Mouse (Mus musculus): ENCODE measurements at regions not wholly inside any gene's neighbourhood (a gene's known extent, or its start where the extent isn't known, plus 50 kb on each side); places are given as distances from the start of the nearest gene placed in this dataset.
"Not testable (repeated sequence)": the region's sequence is repeated elsewhere in the genome, so short reads cannot be mapped to it uniquely, and the experiment has no call there.

DNA sequence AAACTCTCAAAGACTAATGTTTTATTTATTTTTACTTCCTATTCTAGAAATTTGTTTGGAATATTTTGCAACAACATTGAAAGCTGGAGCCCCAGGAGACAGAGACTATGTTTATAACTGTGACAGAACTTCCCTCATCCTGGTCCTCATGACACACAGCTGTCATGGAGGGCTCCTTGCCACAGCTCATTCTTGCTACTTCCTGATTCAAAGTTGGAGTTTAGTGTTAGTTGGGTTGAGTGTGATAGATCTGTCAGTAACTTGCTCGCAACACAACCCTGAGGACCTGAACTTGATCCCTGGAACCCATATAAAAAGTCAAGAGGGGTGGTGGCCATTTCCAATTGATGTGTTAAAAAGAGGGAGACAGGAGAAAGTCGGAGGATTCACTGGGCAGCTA, 328.3 kb upstream of the Nox3 start:
- ATAC-seq (replicated peaks; ENCODE audit: poor library complexity, severe bottlenecking), result no peak

DNA sequence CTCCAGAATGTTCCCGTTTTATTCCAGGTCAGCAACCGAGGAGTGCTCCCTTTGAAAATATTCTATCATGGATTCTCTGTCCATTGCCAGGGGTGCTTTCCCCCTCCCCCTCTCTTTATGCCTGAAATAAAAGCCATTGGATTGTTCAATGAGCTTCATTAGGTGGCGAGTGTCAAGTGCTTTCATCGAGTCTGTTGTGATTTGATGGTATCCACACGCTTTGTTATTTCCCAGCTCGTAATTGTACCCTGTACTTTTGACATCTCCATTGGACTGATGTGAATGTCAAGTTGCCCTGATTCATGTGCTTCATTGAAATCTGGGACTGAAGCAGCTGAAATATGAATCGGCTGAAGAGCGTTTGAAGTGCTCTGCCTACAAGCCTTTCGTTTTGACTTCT, 333.1 kb upstream of the Nox3 start:
- no peak for ATAC-seq (replicated peaks; ENCODE audit: poor library complexity, severe bottlenecking)

DNA sequence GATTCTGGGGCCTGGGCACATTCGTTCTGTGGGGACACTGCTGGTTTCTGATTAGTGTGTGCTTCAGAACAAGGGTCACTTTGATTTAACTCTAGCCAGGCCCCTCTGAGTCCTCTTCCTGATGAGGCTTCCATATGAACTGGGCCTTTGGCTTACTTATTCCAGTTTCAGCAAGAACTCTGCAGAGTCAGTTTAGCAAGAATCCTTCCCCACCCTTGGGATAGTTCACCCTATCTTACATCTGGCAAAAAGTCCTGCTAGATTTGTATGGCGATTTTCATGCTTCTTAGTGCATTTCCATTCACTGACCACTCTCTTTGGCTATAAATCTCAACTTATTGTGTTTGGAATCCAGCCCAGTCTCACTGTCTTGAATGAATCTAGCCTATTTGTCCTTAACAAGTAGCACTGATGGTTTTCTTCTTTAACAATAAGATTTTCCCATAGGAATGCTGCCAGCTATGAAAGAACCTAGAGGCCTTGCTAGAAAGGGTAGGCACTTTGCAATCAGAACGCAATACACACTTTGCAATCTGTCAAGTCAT, 338.8 kb upstream of the Nox3 start:
- ATAC-seq (replicated peaks; ENCODE audit: poor library complexity, severe bottlenecking), result no peak

DNA sequence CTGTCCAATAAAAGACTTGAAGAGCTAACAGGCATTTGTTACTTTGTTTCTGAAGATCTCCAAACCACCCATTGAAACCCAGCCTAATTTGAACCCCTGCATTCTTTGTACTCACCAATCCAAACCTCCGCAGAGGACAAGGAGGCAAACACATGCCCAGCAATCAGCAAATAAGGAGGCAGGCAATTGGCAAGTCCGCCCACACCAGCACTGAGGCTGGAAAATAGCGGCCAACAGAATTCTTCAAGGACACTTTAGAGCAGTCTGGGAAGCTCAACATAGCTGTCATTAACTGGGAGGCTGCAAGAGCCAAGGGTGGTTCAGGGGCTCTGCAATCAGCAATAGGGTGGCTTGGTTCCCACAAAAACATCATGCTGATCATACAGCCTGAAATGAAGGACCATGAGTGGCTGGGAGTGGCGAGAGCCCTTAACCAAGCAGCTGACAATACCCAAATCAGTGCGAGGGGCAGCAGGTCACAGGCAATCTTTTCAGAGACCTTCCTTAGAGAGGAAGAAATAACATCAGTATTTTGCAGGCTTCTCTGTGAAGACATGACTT, 344.1 kb upstream of the Nox3 start:
- ATAC-seq (replicated peaks; ENCODE audit: poor library complexity, severe bottlenecking), result no peak

DNA sequence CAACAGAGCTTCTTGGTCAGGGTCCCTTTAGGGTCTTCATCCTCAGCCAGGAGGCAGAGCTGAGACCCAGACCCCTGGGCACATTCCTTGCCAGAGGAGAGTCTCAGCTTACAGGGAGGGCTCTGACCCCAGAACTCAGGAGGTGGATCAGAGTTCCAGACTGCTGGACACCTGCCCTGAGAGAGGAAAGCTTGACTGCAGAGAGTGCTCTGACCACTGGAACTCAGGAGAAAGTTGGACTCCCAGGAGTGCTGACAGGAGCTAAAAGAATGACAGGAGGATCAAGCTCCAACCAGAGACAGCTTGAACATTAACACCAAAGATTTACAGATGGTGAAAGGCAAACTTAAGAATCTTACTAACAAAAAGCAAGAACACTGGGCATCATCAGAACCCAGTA, 364.1 kb upstream of the Nox3 start:
- ATAC-seq (replicated peaks; ENCODE audit: poor library complexity, severe bottlenecking), result not testable (repeated sequence)

DNA sequence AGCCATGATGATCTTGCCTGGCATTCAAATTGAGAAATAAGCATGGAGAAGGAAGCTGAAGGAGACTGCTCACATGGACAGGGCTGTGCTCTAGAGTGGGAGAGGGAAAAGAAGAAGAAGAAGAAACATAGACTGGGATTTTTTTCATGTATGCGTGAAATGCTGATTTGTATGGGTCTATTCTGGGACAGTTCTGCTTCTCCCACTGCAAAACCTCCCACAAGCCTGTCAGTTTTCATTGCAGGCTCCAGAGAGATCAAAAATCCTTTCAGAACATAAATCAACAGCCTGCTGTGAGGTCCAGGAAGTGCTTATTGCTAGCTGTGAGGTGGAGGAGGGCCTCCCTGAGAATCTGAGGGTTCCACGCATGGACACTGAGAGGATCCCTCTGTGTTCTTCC, 377.3 kb upstream of the Nox3 start:
- ATAC-seq (replicated peaks; ENCODE audit: poor library complexity, severe bottlenecking), result no peak

DNA sequence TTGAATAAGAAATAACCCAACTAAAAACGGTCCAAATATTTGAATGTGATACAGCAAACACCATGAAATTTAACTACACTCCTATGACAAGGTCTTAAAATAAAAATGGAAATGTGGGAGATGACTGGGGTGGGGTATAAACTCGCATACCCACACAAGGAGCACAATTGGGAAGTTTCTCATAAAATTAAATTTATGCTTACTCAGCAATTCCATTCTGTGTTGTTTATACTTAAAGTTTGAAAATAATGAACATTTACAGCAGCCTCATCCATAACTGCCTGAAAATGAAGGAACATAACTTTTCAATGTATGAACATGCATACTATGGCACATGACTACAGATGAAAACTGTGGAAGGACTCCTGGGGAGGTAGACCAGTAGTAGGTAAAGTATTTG, 384.5 kb upstream of the Nox3 start:
- ATAC-seq (replicated peaks; ENCODE audit: poor library complexity, severe bottlenecking), result no peak

DNA sequence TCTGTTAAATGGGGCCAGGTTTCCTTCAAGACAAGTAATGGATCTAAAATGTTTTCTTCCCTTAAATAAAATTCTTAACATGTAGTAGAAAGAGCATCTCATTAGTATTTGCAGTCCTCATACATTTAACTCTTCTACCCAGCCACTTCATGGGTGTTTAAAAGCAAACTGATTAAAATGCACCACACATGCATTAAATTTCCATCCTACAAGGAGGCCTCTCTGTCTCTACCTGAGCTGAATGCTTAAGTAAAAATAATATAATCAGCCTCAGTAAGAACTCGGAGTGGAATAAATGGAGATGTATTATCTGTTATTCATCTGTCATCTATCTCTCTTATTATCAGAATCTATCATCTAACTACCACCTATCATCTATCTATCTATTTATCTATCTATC, 398.6 kb upstream of the Nox3 start:
- ATAC-seq (replicated peaks; ENCODE audit: poor library complexity, severe bottlenecking), result no peak

DNA sequence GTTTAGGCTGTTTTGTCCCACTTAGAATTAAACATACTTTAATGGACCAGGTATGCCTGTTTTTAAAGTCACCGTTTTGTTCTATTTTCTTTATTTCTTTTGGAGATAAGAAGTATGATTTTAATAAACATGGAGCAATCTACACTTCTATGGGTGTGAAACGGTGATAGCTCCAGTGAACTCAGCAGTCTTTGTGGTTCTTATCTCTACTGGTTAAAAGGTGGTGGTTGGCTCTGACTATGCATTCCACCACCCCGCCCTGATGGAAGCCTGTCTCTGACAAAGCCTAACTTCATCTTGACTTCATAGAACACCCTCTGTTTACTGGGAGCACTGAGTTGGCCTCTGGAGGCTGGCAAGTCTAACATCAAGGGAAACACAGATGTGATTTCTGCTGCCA, 407.3 kb upstream of the Nox3 start:
- no peak for ATAC-seq (replicated peaks; ENCODE audit: poor library complexity, severe bottlenecking)

DNA sequence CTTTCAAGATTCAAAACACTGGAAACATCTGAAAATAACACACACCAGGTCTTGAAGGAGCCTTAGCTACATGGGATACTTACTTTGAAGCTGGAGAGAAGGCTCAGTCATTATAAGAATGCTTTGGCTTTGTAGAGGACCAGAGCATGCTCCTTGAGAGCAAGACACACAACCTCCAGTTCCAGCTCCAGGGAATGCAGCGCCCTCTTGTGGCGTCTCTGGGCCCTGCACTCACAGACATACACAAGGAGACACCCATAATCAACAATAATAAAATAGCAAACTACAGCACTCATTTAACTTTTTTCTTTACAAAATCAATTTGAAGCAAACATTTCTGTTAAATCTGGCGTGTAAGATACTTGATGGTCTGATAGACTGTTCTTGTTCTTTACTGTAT, 413.2 kb upstream of the Nox3 start:
- no peak for ATAC-seq (replicated peaks; ENCODE audit: poor library complexity, severe bottlenecking)

DNA sequence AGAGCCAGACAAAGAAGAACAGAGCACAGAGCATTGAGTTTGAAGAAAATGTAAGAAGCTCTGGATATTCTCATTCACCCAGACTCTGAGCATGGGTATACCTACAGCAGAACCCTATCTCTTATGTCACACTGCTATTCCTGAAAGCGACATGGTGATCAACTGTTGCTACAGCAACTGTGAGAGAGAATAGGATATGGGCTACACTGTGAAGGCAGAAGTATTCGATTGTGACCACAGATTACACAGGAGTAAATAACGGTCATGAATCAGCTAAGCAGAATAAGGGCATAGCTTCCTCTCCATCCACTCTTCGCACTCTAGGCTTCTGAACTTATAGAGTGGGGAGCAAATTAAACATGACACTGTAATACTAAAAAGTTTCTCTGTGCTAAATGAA, 417.0 kb upstream of the Nox3 start:
- no peak for ATAC-seq (replicated peaks; ENCODE audit: poor library complexity, severe bottlenecking)

DNA sequence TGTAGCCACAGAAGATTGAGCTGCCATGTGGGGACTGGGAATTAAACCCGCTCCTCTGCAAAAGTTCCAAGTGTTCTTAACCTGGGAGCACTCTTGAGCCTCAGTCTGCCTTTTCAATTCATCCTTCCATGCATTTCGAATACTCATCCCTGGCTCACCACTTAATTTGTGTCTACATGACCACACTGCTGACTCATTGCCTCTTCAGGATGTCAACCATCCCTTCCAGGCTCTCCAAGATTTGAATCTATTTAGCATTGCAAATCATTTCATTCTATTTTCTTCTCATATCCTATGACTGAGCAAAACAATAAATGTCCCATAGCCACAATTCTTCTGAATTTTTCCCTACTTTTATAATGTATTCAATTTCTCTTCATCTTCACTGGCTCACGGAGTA, 420.4 kb upstream of the Nox3 start:
- ATAC-seq (replicated peaks; ENCODE audit: poor library complexity, severe bottlenecking), result no peak

DNA sequence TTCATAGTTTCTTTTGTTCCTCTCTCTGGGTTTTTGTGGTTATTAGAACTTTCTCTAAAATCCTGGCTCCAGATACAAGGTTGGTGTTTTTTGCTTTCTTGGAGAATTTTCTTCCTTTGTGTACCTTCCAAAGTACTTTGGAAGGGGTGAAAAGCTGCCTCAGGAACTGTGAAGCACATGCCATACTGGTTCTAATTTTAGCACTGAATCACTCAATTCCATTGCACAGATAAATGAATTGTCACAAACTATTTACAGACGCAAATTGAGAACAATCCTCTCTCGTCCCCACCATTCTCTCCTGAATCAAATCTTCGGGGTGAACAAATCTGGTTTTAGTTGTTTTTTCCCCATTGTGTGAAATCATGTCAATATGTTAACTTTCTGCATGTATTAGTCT, 437.6 kb upstream of the Nox3 start:
- ATAC-seq (replicated peaks; ENCODE audit: poor library complexity, severe bottlenecking), result no peak

DNA sequence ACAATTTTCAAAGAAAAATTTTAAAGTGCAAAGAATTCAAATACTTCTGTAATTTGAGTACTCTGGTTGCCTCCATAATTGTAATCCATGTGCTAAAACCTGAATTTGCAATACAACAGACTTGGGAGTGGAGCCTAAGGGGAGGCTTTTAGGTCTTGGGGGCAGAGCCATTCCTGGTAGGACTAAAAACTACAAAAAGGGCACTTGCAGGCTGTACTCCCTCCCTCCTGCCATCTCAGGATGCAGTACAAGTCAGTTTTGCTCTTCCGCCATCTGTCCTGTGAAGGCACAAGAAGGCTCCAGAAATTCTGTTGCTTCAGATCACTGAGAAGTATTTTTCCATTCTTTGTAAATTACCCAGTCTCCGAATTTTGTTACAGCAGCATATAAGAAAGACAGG, 467.4 kb upstream of the Nox3 start:
- no peak for ATAC-seq (replicated peaks; ENCODE audit: poor library complexity, severe bottlenecking)

DNA sequence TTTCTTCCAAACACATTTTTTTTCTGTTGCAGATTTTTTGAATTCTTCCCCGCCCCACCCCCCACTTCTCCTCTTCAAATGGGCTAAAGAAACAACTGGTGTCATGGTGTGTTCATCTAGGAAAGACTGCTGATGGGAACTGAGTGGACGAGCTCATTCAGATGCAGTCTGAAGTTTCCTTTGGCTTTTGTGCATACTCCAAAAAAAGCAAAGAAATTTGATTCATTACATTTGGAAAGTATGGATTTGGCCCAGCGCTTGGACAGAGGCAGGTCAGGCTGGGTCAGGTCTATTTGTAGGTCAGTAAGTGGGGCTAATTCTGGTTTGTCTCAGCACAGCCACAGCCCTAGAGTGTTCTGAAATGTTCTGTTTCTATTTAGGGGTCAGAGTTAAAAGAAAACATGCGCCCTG, 477.9 kb upstream of the Nox3 start:
- no peak for ATAC-seq (replicated peaks; ENCODE audit: poor library complexity, severe bottlenecking)

DNA sequence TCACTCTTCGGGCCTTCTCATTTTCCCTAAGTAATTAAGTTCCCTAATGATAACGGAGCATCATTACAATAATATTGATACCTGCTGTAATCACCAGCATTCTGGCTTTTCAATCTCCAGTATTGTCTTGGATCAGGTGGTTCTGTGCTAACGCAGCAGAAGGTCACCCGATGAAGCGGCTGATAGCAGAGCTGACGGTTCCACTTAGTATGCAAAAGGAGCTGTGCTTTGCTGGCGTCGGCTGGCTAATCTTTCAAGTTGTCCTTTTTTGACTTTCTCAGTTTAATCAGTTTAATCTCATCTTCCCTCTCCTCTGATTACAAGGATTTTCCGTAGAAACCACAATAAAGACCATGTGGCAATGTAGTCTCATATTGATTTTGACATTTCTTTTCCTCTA, 478.9 kb upstream of the Nox3 start:
- peak; percentile 20; the same call in 1 of the 2 replicates for ATAC-seq (replicated peaks; ENCODE audit: poor library complexity, severe bottlenecking)

DNA sequence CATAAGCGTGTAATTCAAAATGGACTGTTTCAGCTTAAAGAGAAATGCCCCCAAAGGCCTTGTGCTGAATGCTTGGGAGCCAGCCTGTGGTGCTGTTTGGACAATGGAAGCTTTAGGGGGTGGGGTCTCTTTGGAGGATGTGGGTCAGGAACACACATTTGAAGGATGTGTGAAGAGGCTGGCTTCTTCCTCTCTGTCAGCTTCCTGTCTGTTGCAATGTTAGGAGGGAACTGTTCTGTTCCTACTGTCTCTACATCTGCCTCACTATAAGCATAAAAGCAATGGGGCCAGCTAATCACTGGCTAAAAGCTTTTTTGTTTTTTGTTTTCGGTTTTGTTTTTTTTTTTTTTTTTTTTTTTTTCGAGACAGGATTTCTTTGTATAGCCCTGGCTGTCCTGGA, 480.5 kb upstream of the Nox3 start:
- peak; percentile 85 for ATAC-seq (replicated peaks; ENCODE audit: poor library complexity, severe bottlenecking)

DNA sequence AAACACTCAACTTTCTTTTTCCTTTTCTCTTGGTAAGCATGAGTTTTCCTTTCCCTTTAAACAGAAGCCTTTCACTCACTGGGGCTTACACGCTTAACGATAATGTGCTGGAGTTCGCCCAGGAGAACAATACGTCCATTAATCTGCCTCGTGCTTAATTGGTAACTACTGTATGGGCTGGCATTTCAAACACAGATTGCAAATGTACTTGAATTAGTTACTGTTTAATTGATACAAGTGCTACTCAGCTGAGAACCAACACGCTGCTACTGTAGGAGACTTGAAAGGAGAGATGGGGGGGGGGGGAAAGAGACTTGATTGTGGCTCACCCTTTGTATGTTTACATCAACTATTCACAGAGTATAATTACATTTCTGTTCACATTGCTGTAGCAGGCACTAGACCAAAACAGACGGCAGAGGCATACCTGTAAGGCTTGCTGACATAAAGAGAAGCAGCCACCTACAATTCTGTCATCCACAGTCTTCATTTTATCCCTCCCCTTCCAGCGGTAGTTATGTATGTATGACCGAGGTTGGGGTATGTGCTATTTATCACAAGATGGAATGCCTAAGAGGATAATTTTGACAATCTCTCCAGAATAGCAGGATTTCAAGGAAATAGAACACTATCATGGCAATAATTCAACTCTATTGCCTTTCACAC, 481.6 kb upstream of the Nox3 start:
- ATAC-seq (replicated peaks; ENCODE audit: poor library complexity, severe bottlenecking), result no peak

DNA sequence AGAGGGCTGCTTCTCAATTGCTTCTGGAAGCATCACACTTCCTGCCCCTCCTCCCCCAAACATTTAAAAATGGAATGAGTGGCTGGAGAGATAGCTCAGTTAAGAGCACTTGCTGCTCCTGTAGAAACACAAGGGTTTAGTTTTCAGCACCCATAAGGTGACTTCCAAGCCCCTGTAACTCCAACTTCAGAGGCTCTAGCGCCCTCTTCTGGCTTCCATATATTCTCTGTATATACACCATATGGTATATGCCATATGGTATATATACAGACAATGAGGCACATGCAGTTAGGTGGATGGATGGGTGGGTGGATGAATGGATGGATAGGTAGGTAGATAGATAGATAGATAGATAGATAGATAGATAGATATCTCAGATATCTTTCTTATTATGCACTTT, 483.2 kb upstream of the Nox3 start:
- ATAC-seq (replicated peaks; ENCODE audit: poor library complexity, severe bottlenecking), result no peak

DNA sequence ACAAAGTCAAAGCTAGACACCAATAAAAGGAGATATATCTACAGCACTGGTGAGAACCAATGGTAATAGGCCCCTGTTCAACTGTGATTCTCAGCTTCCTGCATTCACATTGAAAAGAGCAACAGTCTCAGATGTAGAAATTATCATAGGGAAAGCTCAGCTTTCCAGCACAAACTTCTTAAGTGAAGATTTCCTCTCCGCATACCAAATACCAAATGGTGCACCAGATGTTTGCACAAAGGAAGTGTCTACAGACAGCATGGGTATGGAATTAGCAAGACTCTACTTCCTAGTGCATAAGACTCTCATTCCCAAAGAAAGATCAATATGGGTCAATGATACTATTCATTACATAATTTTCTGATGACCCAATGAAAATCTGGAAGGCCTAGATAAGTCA, 486.0 kb upstream of the Nox3 start:
- ATAC-seq (replicated peaks; ENCODE audit: poor library complexity, severe bottlenecking), result no peak

DNA sequence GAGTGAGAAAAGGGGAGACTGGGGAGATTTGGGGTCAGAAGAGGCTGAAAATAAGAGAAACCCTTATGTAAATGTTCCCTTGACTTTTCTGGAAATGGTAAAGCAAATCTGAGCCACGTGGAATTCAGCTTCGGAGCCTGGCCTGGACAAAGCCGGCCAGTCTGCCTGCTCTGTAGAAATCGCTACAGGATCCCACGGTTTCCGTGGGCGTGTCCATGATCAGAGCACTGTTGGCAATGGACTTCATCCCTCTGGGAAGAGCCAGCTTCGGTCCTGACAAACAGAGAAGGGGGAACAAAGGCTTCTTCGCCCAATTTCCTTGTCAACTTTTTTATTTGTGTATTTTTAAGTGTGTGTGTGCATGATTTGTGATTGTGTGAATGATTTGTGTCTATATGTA, 490.7 kb upstream of the Nox3 start:
- no peak for ATAC-seq (replicated peaks; ENCODE audit: poor library complexity, severe bottlenecking)

DNA sequence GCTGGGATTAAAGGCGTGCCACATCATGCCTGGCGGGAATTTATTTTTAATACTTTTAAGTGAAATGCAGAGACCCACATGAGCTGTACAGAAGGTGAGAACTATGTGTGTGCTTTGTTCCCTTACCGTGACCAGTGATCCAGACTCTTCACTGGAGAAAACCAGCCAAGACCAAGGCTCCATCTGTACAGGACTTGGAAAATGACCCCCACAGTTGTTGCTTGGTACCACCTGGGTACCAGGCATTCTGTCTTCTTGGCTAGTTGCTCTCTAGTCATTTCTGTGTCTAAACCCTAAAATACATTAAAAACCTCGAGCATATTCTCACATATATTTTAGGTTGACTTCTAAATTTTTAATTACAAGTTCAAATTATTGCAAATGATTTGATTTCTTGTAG, 491.5 kb upstream of the Nox3 start:
- no peak for ATAC-seq (replicated peaks; ENCODE audit: poor library complexity, severe bottlenecking)
